Mouse (Mus musculus) heart, postnatal 0 days (tissue): Measurements from ENCODE around the gene Vmn1r3. TPM values are rescaled to one million over a fixed set of nuclear protein-coding genes. Genes with fewer than 3 reads are reported as not detected.
"Not testable (repeated sequence)": the region's sequence is repeated elsewhere in the genome, so short reads cannot be mapped to it uniquely, and the experiment has no call there.

Experiments used
- ATAC-seq: fragments of 200-750 bp; cut with Nextera tagmentation; 2 replicates; pipeline ENCODE4 v1.8.0; 2017; ENCODE audit warnings: low read depth, moderate number of reproducible peaks, moderate library complexity; ENCODE audit not compliant: insufficient read depth
- DNase-seq: peaks from one replicate; pipeline ENCODE4 v3.0.0-alpha.2; 2016; ENCODE audit warnings: low spot score
- H3K27ac ChIP-seq: fragments of 300-500 bp; sonication (generic); 2 replicates; pipeline ENCODE4 v1.5.1; 2014; ENCODE audit warnings: low read depth, mild to moderate bottlenecking
- H3K27me3 ChIP-seq: fragments of 300-500 bp; sonication (generic); 2 replicates; pipeline ENCODE4 v1.6.1; 2014; ENCODE audit warnings: low read length, mixed read lengths; ENCODE audit not compliant: control insufficient read depth, insufficient read depth
- H3K36me3 ChIP-seq: fragments of 300-500 bp; sonication (generic); replicated peaks from 2 replicates; pipeline ENCODE4 v1.6.1; 2014; ENCODE audit warnings: low read length, mixed read lengths; ENCODE audit not compliant: control insufficient read depth, insufficient read depth
- H3K4me1 ChIP-seq: fragments of 300-500 bp; sonication (generic); 2 replicates; pipeline ENCODE4 v1.6.1; 2014; ENCODE audit warnings: antibody characterized with exemption; ENCODE audit not compliant: control insufficient read depth, insufficient read depth
- H3K4me2 ChIP-seq: fragments of 300-500 bp; sonication (generic); 2 replicates; pipeline ENCODE4 v1.6.1; 2014; ENCODE audit warnings: low read depth, mild to moderate bottlenecking, low read length, moderate library complexity
- H3K4me3 ChIP-seq: fragments of 300-500 bp; sonication (generic); 2 replicates; pipeline ENCODE4 v1.5.1; 2014; ENCODE audit warnings: low read depth, low read length
- H3K9ac ChIP-seq: fragments of 300-500 bp; sonication (generic); replicated peaks from 2 replicates; pipeline ENCODE4 v1.6.1; 2014; ENCODE audit warnings: low read depth, low read length, mixed read lengths
- H3K9me3 ChIP-seq: fragments of 300-500 bp; sonication (generic); replicated peaks from 2 replicates; pipeline ENCODE4 v1.6.1; 2016; ENCODE audit warnings: low read length; ENCODE audit not compliant: control insufficient read depth
- CTCF ChIP-seq: IDR thresholded peaks from 2 replicates; pipeline ENCODE4 v1.5.1; 2016; ENCODE audit warnings: antibody characterized with exemption, control low read depth, low read depth
- EP300 ChIP-seq: IDR thresholded peaks from 2 replicates; pipeline ENCODE4 v1.6.1; 2016; ENCODE audit warnings: antibody characterized with exemption, low read depth
- WGBS: fragments of 180-500 bp; shearing (Covaris S2); extraction: QIAGEN DNeasy Blood & Tissue Kit; methylation state at CpG from one replicate; pipeline ENCODE4 v1.1.7; 2014; 5-methylcytosine and 5-hydroxymethylcytosine counted together
- polyA plus RNA-seq: library from polyadenylated mRNA; unstranded; fragments of >200 nt; fragmentation: Nextera tagmentation; extraction: Ambion mirVana; gene quantifications from 2 replicates; pipeline ENCODE4 v1.2.1, GENCODE M21; 2015
- total RNA-seq: library from RNA; depleted of rRNA; stranded (reverse); fragments of >200 nt; gene quantifications from 2 replicates; pipeline ENCODE4 v1.2.3, GENCODE M21; 2014; ENCODE audit warnings: low replicate concordance

The Vmn1r3 gene
- total and polyA plus RNA-seq, 2 experiments from 2014 or later: not detected

DNA sequence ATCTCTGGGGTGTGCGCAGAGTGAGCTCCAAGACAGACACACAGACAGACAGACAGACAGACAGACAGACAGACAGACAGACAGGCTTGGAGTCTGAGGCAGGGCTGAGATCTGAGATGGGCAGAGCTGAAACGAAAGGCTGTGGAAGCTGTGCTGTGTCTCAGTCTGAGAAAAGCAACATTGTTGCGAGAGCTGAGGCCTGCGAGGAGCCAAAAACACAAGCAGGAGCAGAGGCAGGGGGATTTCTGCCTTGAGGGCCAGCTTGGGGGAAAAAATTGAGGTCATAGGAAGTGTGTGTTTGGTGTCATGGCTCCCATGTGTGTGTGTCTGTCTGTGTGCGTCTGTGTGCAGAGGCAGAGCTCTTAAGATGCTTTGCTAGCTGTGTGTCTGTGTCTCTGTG is 42.6 kb upstream of the Vmn1r3 start:
- no peaks in the 10 kb centered on the region for H3K36me3 ChIP-seq
- H3K4me3 ChIP-seq: no peak overlapping the region
- TF ChIP-seq CTCF (no peak), EP300 (no peak)
- peaks cover 9% of the 10 kb centered on the region; the same call in 1 of the 2 replicates for H3K9me3 ChIP-seq
- no peak overlapping the region for H3K9ac ChIP-seq
- DNase-seq (no peak), ATAC-seq (no peak)
- WGBS: 62% methylated on average over 5 of the region's 5 CpGs
- H3K27me3 ChIP-seq: no peaks in the 10 kb centered on the region
- H3K27ac ChIP-seq: no peak overlapping the region
- H3K4me2 ChIP-seq: no peak overlapping the region
- no peaks in the 10 kb centered on the region for H3K4me1 ChIP-seq

DNA sequence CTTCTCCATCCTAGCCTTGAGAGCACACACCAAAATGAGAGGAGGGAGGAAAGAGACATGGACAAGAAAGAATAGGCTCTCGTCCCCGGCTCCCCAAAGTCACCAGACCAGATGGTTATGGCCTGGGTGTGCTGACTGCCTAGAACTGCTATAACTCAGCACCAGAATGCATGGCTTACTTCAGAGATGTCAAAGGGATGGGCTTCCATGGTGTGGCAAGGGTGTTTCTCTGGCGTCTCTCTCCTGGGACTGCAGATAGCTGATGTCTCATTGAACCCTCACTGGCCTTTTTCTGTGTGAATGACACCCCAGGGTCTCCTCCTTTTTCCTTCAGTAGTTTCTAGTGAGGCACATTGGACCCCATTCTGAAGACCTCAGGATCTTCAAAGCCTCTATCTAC is 41.3 kb upstream of the Vmn1r3 start:
- no peak overlapping the region for H3K4me2 ChIP-seq
- no peaks in the 10 kb centered on the region for H3K4me1 ChIP-seq
- DNase-seq: no peak
- 0 out of 2 replicates have a peak, but pooled peaks cover 4% of the 10 kb centered on the region for H3K9me3 ChIP-seq
- no peaks in the 10 kb centered on the region for H3K27me3 ChIP-seq
- H3K36me3 ChIP-seq: no peaks in the 10 kb centered on the region
- no peak overlapping the region for H3K4me3 ChIP-seq
- H3K27ac ChIP-seq: no peak overlapping the region
- no peak for ATAC-seq
- 62% methylated on average over 3 of the region's 3 CpGs for WGBS
- no peak overlapping the region for H3K9ac ChIP-seq
- TF ChIP-seq EP300 (no peak), CTCF (no peak)

DNA sequence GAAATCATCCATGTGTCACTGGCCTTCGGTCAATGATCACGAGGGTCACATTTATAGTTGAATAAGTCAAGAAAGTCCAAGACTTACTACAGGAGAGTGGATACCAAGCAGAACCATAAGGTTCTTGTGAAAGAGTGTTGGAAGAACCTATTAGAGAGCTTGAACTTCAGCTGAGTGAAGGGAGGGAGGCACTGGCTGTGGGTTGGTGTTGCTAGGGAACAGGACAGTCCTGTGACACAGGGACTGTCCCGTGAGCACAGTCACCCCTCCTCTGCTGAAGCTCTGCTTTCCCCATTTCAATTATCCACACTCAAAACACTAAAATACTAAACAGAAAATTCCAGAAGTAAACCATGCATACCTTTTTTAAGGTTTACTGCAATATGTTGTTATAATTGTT is 40.3 kb upstream of the Vmn1r3 start:
- not testable (repeated sequence) for H3K27me3 ChIP-seq, H3K4me2 ChIP-seq, H3K4me3 ChIP-seq, H3K9ac ChIP-seq, H3K9me3 ChIP-seq, ATAC-seq, H3K4me1 ChIP-seq, H3K27ac ChIP-seq, DNase-seq, H3K36me3 ChIP-seq
- 45% methylated on average over 3 of the region's 3 CpGs for WGBS

DNA sequence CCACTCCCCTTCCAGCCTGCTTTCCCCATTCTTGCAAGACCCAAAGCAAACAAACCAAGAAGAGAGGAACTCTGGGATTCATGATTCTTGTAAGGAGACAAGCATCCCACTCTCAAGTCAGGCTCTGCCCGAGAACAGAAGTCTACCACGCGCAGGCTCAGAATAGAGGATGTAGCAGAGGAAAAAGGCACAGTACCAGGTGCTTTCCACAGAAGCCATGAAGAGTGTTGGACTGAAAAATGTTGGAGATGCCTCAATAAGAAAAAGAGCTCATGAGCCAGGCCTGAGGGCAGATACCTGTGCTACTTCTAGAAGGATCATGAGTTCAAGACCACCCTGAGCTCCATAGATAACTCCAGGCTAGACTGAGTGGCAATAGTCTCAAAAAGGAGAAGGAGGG is 39.7 kb upstream of the Vmn1r3 start:
- H3K4me1 ChIP-seq, ATAC-seq, H3K36me3 ChIP-seq, DNase-seq, H3K4me3 ChIP-seq, H3K4me2 ChIP-seq, H3K27ac ChIP-seq, H3K9me3 ChIP-seq, H3K9ac ChIP-seq, H3K27me3 ChIP-seq: not testable (repeated sequence)
- WGBS: 48% methylated on average over 3 of the region's 3 CpGs

DNA sequence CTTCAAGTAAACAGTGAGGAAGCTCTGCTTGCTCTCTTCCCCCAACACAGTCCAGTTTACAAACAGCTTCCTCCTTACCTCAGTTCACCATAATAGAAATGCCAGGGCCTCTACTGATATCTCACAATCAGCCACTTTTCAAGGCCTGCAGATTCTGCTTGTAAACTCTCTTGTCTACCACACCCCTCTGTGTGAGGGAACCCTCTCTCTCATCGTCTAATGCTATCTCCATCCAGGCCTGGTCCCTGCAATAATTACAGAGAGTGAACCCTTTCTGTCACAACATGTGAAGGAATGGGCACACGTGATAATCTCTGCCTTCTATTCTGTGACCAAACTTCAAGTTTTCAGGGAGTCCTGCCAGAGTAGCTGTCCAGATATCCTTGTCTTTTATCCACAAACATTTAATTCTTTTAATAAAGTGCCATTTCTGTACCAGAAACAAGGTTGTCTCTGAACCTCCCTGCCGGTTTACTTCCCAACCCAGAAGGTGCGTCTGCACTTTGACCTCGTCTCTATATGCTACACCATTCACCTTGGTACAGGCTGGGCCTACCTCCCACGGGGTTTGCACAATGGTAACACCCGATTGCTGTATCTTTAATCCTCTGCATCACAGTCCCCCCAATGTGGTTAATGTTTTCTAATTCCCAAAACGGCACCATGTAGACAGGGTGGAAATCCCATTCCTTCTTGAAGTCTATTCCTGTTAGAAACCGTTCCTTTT is 38.5 kb upstream of the Vmn1r3 start:
- not testable (repeated sequence) for H3K9ac ChIP-seq, ATAC-seq, H3K4me1 ChIP-seq, H3K36me3 ChIP-seq, H3K9me3 ChIP-seq, H3K27me3 ChIP-seq, DNase-seq, H3K27ac ChIP-seq, H3K4me2 ChIP-seq, H3K4me3 ChIP-seq
- 62% methylated on average over 5 of the region's 9 CpGs for WGBS

DNA sequence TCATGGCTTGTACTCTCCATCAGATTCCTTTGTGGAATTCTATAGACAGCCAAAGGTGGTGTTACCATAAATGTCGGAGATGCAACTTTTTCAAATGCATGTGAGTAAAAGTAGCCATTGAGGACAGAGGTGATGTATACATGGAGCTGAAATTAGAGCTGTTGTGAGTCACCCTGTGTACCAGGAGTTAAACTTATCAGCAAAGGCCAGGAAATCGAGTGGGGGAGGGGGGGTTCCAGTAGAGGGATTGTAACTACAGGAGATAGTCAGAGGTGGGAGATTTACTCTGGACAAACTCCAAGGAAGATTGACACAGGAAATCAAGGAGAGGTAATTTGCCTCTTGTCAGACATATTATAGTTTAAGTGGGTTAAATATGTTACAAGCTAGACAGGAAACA is 31.2 kb upstream of the Vmn1r3 start:
- not testable (repeated sequence) for H3K27ac ChIP-seq, H3K4me2 ChIP-seq, DNase-seq, H3K4me1 ChIP-seq, H3K36me3 ChIP-seq, H3K4me3 ChIP-seq, H3K9me3 ChIP-seq, H3K9ac ChIP-seq, H3K27me3 ChIP-seq, ATAC-seq
- 40% methylated on average over 2 of the region's 2 CpGs for WGBS

DNA sequence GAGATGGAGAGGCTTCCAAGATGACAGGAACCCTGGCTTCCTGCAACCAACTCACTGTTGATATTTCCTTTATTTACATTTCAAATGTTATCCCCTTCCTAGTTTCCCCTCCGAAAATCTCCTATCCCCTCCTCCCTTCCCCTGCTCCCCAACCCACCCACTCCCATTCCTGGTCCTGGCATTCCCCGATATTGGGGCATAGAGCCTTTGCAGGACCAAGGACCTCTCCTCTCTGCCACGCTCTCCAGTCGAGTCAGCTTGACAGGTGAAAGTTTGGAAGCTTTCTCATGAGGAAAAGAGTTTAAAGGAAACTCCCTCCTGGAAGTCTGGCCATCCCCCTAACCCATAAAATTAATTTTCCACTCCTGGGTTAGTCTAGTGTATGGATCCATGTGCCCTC is 28.2 kb upstream of the Vmn1r3 start:
- ATAC-seq: not testable (repeated sequence)

DNA sequence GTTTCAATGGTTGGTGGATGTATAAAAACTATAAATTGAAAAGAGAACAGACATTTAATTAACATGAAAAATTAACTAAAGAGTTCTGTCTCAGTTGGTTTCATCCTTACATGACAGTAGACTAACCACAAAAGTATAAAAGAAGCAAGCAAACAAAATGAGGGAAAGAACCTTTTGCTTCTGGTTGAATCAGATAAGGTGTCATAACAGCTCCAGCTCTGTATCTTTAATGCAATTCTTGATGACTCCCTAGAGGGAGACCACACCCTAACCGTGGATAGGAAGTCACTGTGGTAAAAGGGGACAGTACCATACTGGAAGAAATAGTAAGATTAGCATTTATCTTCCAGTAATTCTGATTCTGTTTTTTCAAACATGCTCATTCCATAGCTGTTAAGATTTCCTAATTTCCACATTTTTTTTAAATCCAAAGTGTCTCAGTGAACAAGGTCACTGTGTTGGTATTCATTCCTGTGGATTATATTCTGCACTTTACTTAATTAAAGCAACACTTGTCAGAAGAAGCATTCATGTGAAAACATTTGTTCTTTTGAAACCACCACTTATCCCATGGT is 24.6 kb upstream of the Vmn1r3 start:
- H3K4me2 ChIP-seq, DNase-seq, H3K27ac ChIP-seq, H3K4me3 ChIP-seq, ATAC-seq, H3K4me1 ChIP-seq, H3K9me3 ChIP-seq, H3K36me3 ChIP-seq, H3K27me3 ChIP-seq, H3K9ac ChIP-seq: not testable (repeated sequence)
- 60% methylated on average over 1 of the region's 1 CpGs for WGBS

More for the DNA sequence above, 28.2 kb upstream of the Vmn1r3 start:
- H3K4me2 ChIP-seq, DNase-seq, H3K4me1 ChIP-seq, H3K9me3 ChIP-seq, H3K9ac ChIP-seq, H3K27me3 ChIP-seq, H3K4me3 ChIP-seq, H3K27ac ChIP-seq, H3K36me3 ChIP-seq: not testable (repeated sequence)
- WGBS: 62% methylated on average over 4 of the region's 4 CpGs
